Mouse (Mus musculus) G1E (cell line): ENCODE results near the gene Dirc2. TPM values are rescaled to one million over a fixed set of nuclear protein-coding genes. Genes with fewer than 3 reads are reported as not detected.

Source experiments
- ATAC-seq: 2 replicates; pipeline ENCODE4 v1.8.0; 2016; ENCODE audit warnings: mild to moderate bottlenecking; ENCODE audit not compliant: insufficient number of reproducible peaks, poor library complexity, low FRiP score, severe bottlenecking; ENCODE audit errors: extremely low read depth
- DNase-seq: peaks from one replicate; pipeline ENCODE4 v3.0.0; 2012; ENCODE audit warnings: low spot score
- H3K27me3 ChIP-seq: 2 replicates; pipeline ENCODE4 v1.6.1; 2012; ENCODE audit warnings: mild to moderate bottlenecking, low read length, inconsistent platforms; ENCODE audit not compliant: insufficient read depth
- H3K36me3 ChIP-seq: replicated peaks from 2 replicates; pipeline ENCODE3; 2012; ENCODE audit warnings: mild to moderate bottlenecking, inconsistent platforms
- H3K4me1 ChIP-seq: 2 replicates; pipeline ENCODE4 v1.6.1; 2012; ENCODE audit warnings: low read depth, low read length, inconsistent platforms, mixed read lengths; ENCODE audit not compliant: insufficient read depth
- H3K4me3 ChIP-seq: 2 replicates; pipeline ENCODE4 v1.5.1; 2012; ENCODE audit warnings: low read depth, mild to moderate bottlenecking, inconsistent platforms, low read length, moderate library complexity, mixed read lengths
- H3K9me3 ChIP-seq: replicated peaks from 2 replicates; pipeline ENCODE4 v1.6.1; 2012; ENCODE audit warnings: inconsistent platforms
- CTCF ChIP-seq: IDR thresholded peaks from 2 replicates; pipeline ENCODE4 v1.5.1; 2012; ENCODE audit warnings: low read depth, low read length, inconsistent platforms, mixed read lengths
- GATA1 ChIP-seq: IDR thresholded peaks from 2 replicates; pipeline ENCODE4 v1.6.1; 2012; ENCODE audit warnings: borderline replicate concordance, low read length, inconsistent platforms, mixed read lengths
- GATA2 ChIP-seq: IDR thresholded peaks from 2 replicates; pipeline ENCODE4 v1.6.1; 2012; ENCODE audit warnings: low read depth, low read length, inconsistent platforms, borderline replicate concordance
- POLR2AphosphoS5 ChIP-seq: IDR thresholded peaks from 2 replicates; pipeline ENCODE4 v1.6.1; 2012; ENCODE audit warnings: low read depth, low read length, inconsistent platforms; ENCODE audit not compliant: insufficient replicate concordance
- TAL1 ChIP-seq: conservative IDR thresholded peaks from 2 replicates; pipeline ENCODE4 v1.6.1; 2012; ENCODE audit warnings: low read depth, low read length, inconsistent platforms, mixed read lengths
- polyA plus RNA-seq: library from polyadenylated mRNA; stranded (reverse); fragments of >175 nt; gene quantifications from 2 replicates; pipeline ENCODE4 v1.2.3, GENCODE M21; 2012
- total RNA-seq, 2 experiments: library from RNA; stranded (forward) in 1 of 2; stranded (reverse) in 1 of 2; fragments of 200-1000 nt in 1 of 2; fragments of >200 nt in 1 of 2; fragmentation: Nextera tagmentation in 1 of 2; gene quantifications; 2 replicates each; pipeline ENCODE4 v1.2.3; 2014 to 2017

Dirc2 gene
- 18.6 and 23.5 TPM in 2 replicates for total RNA-seq (2014; fragmentation: Nextera tagmentation)
- 13.8 and 14.2 TPM in 2 replicates for total RNA-seq (2017)
- 1.9 and 3.3 TPM in 2 replicates for polyA plus RNA-seq

- DNase-seq = peak; percentile 73
- Histone ChIP-seq H3K27me3 (no peaks in the 10 kb centered on the region), H3K9me3 (no peaks in the 10 kb centered on the region), H3K4me1 (peaks cover 76% of the 10 kb centered on the region), H3K4me3 (peak within 1 kb of the TSS; percentile 99), H3K36me3 (peaks cover 23% of the 10 kb centered on the region)
- ATAC-seq = 0 out of 2 replicates have a peak, but pooled peaks have one; percentile 30
- TF ChIP-seq CTCF (no peak), GATA1 (no peak), TAL1 (no peak), GATA2 (no peak), POLR2AphosphoS5 (no peak)
Measured at GRCm38 (mm10) chr16:35768785-35769642, at the start of gene Dirc2. TSS of gene Dirc2 (minus strand) at chr16:35769356.

- Histone ChIP-seq H3K27me3 (no peaks in the 10 kb centered on the region), H3K4me1 (peaks cover 35% of the 10 kb centered on the region), H3K4me3 (no peak overlapping the region), H3K9me3 (no peaks in the 10 kb centered on the region), H3K36me3 (peaks cover 88% of the 10 kb centered on the region)
- TF ChIP-seq CTCF (peak; percentile 98), GATA1 (no peak)
- ATAC-seq (peak; percentile 54), DNase-seq (peak; percentile 71)
Measured at GRCm38 (mm10) chr16:35817255-35818089, 48.3 kb upstream of the Dirc2 start.

GRCm38 (mm10) chr16:35813119-35813518, 44.0 kb upstream of the Dirc2 start:
- H3K36me3 ChIP-seq = peaks cover 78% of the 10 kb centered on the region
- H3K27me3 ChIP-seq = no peaks in the 10 kb centered on the region
- H3K4me3 ChIP-seq = no peak overlapping the region
- TF ChIP-seq POLR2AphosphoS5 = no peak
- no peak for TF ChIP-seq CTCF
- TF ChIP-seq GATA1 = no peak
- TF ChIP-seq TAL1 = no peak
- no peak for TF ChIP-seq GATA2
- ATAC-seq (no peak), DNase-seq (no peak)
- H3K9me3 ChIP-seq = peaks cover 2% of the 10 kb centered on the region
- peaks cover 53% of the 10 kb centered on the region for H3K4me1 ChIP-seq

GRCm38 (mm10) chr16:35808838-35809237, 39.7 kb upstream of the Dirc2 start:
- DNase-seq (no peak), ATAC-seq (no peak)
- H3K4me1 ChIP-seq = peaks cover 53% of the 10 kb centered on the region
- H3K36me3 ChIP-seq = peaks cover 46% of the 10 kb centered on the region
- TF ChIP-seq GATA1 (no peak), TAL1 (no peak), GATA2 (no peak), CTCF (no peak), POLR2AphosphoS5 (no peak)
- H3K4me3 ChIP-seq = no peak overlapping the region
- peaks cover 2% of the 10 kb centered on the region for H3K9me3 ChIP-seq
- H3K27me3 ChIP-seq = no peaks in the 10 kb centered on the region

GRCm38 (mm10) chr16:35807663-35807992, 38.5 kb upstream of the Dirc2 start:
- H3K9me3 ChIP-seq = peaks cover 2% of the 10 kb centered on the region
- ATAC-seq = 0 out of 2 replicates have a peak, but pooled peaks have one; percentile 16
- H3K4me3 ChIP-seq = no peak overlapping the region
- H3K4me1 ChIP-seq = peaks cover 55% of the 10 kb centered on the region
- TF ChIP-seq GATA1 (no peak), POLR2AphosphoS5 (no peak)
- H3K36me3 ChIP-seq = peaks cover 45% of the 10 kb centered on the region
- DNase-seq = no peak
- no peaks in the 10 kb centered on the region for H3K27me3 ChIP-seq

GRCm38 (mm10) chr16:35806973-35807662, 38.0 kb upstream of the Dirc2 start:
- Histone ChIP-seq H3K36me3 (peaks cover 45% of the 10 kb centered on the region), H3K9me3 (peaks cover 2% of the 10 kb centered on the region), H3K4me3 (peak overlapping the region; percentile 48; the same call in 1 of the 2 replicates), H3K27me3 (no peaks in the 10 kb centered on the region), H3K4me1 (peaks cover 55% of the 10 kb centered on the region)
- peak; percentile 70 for ATAC-seq
- TF ChIP-seq TAL1 = peak; percentile 65
- TF ChIP-seq CTCF = no peak
- no peak for TF ChIP-seq POLR2AphosphoS5
- no peak for TF ChIP-seq GATA1
- TF ChIP-seq GATA2 = no peak
- peak; percentile 23 for DNase-seq
